Mouse (Mus musculus) thymus, postnatal 25 days (tissue): ENCODE measurements around the gene Wnt6.
A peak's percentile ranks its signal among the peaks of the same experiment; 100 is the strongest.

Experiments
- DNase-seq: peaks from one replicate; pipeline ENCODE4 v3.0.0; 2022

Gene Wnt6

GRCm38 (mm10) chr1:74778934-74779486 lies 7.3 kb downstream of the Wnt6 start:
- DNase-seq: no peak

DNA sequence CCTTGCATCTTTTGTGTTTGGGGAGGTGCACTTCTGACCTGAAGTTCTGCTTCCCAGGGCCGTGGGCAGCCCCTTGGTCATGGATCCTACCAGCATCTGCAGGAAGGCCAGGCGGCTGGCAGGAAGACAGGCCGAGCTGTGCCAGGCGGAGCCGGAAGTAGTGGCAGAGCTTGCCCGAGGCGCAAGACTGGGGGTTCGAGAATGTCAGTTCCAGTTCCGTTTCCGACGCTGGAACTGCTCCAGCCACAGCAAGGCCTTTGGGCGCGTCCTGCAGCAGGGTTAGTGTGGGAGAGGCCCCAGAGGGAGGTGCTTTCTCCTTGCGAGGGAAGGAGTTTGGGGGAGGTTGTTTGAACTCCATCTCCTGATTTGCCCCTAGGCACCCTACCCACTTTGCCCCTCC lies 10.4 kb downstream of the Wnt6 start:
- DNase-seq: no peak

GRCm38 (mm10) chr1:74783554-74783953 lies 11.9 kb downstream of the Wnt6 start:
- DNase-seq: no peak

GRCm38 (mm10) chr1:74784041-74784759 lies 12.5 kb downstream of the Wnt6 start:
- DNase-seq: no peak

DNA sequence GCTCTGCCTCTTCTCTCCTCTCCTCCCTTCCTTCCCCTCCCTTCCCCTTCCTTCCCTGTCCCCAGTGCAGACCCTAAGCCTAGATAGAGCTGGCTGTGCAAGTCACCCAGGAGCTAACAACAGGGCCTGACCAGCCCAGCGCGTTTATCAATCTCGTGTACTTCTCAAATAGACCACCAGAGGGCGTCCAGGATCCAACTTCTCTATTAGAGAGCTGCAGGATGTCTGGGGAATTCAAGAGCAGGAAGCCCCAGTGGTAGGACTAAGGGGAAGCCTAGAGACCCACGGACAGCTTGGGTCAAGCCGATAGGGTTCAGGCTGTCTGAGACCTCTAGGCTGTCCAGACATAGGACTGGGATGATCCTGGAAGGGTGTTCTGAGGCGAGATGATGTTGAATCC lies 16.2 kb downstream of the Wnt6 start:
- DNase-seq: peak; percentile 72

DNA sequence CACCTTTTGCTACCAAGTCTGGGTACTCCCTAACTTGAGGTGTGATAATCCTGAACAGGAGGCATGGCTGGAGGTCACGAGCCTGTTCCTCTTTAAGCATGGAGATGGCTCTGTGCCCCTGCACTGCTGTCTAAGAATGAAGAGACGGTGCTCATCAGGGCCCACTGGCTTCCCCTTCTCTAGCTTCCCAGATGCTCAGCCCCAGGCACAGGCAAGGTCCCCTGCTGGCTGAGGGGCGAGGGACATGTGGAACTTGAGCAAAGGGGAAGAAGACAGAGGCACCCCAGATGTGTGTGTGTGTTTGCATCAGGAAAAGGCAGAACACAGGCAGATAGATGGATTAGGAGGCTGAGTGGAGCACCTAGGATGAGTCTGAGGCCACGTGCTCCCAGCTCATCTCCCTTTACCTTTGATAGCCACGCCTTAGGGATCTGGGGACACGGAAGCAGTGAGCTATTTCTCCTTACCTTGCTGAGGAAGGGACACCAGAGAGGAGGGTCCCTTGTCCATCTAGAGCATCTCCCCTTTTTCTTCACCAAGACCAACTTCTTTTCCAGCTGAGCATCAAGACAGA lies 17.0 kb downstream of the Wnt6 start:
- no peak for DNase-seq

DNA sequence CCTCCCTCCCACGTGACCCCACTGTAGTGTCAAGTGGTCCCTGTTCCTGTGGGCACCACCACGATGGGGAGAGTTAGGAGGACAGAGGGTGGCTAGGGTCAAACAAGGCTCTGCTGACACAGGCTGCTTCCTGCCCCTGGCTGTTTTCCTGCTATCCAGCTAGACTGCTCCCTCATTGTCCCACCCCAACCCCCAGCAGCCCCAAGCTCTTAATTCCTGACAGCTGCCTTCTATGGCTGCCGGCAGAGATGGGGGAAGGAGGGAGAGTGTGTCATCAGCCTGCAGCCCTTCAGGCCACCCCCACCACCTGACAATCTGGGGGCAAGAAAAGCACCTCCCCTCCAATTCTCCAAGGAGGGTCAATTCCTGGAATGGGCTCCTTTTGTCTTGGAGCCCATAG lies 18.4 kb downstream of the Wnt6 start:
- DNase-seq: no peak

DNA sequence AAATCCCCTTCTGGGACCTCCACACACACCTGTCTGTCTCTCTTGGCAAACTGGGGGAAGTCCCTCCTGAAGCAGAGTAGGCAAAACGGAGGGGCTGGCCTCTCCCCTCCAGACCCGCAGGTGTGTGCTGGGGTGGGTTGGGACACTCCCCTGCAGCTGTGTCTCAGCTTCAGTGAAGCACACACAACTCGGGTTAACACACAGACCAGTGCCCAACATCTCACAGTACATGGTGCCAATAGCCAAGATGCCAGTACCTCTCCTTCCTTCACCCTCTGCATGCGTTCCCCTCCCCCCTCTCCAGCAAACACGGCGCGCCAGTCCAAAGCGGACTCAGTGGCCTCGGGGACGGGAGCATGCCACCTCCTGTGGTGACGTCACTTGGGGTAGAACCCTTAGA lies 19.6 kb downstream of the Wnt6 start, which contains the start of gene Wnt10a:
Gene Wnt10a, plus strand, starts transcription at position 268 of the 400 bp plus-strand sequence.
- DNase-seq: no peak

- DNase-seq: no peak
These were observed 21.4 kb downstream of the Wnt6 start for GRCm38 (mm10) chr1:74792831-74793660.

DNA sequence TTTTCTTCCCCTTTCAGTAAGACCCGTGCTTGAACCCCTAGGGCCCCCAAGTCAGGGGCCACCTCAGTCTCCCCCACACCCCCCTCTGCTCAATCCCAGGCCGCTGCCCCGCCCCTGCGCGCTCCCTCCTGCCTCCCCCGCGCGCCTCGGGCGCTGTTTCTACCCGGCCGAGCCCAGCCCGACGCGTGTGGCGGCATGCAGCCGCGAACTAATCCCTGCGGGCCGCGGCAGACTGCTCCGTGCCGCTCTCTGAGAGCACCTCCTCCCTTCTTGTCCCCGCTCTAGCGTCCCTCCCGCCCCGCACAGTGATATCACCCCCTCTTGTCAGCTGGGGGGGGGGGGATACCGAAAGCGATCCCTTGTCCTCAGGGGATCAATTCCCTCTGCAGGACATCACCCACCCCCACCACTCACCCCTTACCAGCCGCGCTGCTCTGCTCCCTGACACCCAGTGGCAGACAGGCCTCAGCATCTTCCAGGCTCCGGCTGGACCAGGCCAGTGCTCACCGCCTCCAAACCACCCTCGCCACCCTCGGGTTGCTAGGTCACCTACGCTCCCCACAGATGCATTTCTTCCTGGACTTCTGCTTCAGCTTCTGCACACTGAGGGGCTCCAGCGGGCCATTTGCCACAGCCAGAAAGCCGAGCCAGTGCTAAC lies 22.9 kb downstream of the Wnt6 start:
- DNase-seq: no peak

- DNase-seq: no peak
These were observed 23.4 kb downstream of the Wnt6 start for GRCm38 (mm10) chr1:74795145-74795529.

GRCm38 (mm10) chr1:74797459-74797858 lies 25.8 kb downstream of the Wnt6 start:
- no peak for DNase-seq

DNA sequence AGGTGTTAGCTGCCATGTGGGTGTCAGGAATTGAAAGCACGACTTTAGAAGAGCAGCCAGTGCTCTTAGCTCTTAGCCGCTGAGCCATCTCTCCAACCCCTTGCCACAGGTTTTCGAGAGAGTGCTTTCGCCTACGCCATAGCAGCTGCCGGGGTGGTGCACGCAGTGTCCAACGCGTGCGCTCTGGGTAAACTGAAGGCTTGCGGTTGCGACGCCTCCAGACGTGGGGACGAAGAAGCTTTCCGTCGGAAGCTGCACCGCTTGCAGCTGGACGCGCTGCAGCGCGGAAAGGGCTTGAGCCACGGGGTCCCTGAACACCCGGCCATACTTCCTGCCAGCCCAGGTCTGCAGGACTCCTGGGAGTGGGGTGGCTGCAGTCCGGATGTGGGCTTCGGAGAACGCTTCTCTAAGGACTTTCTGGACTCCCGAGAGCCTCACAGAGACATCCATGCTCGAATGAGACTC lies 28.8 kb downstream of the Wnt6 start:
- DNase-seq: no peak

DNA sequence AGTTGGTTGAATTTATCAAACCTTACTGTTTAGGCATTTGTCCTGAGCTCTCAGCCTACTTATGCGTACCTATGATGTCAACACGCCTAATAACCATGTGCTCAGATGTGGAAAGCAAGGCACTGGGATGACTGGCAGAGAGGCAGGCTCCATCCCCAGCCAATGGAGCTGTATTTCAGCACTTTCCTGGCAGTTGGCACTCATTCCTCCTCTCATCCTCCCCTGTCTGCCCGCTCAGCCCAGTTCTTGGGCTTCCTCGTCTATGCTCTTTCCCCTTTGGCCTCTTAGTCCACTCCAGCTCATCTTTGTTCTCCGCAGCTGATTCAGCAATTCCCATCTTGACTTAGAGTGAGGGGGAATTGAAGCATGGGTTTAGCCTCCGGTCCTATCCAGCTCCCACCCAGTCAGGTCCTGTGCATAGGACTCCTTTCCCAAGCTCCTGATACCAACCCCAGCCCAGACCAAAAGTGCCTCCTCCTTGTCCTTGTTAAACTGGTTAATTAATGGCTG lies 30.0 kb downstream of the Wnt6 start:
- no peak for DNase-seq

DNA sequence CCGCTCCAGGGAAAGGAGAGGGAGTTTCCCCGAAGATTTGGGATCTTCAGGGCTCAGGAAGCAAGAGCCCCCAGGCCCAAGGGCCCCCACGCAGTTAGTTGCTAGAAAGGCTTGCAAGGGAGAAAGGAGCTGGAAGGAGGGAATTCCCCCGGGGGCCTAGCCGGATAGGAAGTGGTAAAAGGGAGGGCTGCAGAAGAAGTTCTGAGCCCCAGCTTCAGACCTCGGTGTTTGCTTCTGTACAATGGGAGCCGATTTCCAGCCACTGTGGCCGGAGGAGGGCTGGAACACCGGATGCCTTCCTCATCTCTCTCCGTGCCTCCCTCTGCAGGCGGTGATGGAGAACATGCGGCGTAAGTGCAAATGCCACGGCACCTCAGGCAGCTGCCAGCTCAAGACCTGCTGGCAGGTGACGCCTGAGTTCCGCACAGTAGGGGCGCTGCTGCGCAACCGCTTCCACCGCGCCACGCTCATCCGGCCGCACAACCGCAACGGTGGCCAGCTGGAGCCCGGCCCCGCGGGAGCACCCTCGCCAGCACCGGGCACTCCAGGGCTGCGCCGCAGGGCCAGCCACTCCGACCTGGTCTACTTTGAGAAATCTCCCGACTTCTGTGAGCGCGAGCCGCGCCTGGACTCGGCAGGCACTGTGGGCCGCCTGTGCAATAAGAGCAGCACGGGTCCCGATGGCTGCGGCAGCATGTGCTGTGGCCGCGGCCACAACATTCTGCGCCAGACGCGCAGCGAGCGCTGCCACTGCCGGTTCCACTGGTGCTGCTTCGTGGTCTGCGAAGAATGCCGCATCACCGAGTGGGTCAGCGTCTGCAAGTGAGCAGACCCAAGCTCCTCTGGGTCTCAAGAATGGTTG lies 31.3 kb downstream of the Wnt6 start:
- peak; percentile 86 for DNase-seq

GRCm38 (mm10) chr1:74804211-74804870 lies 32.6 kb downstream of the Wnt6 start:
- no peak for DNase-seq

- no peak for DNase-seq
These were observed 33.7 kb downstream of the Wnt6 start for GRCm38 (mm10) chr1:74805340-74805835.

DNA sequence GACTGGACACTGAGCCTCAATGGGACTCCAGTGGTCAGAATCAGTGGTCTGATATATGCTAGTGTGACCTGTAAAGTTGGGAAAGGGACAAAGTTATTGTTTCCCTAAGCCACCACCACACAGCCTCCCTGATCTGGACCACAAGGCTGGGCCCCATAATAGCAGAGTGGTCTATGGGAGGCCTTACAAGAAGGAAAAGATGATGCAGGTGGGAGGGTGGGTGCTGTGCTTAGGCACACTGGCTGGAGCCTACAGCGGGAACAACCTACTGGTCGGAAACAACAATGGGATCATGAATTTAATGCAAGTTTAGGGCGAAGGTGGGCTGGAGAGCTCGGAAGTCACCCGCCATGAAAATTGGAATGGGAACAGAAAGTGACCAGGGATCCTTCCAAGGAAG lies 34.2 kb downstream of the Wnt6 start:
- DNase-seq: no peak

DNA sequence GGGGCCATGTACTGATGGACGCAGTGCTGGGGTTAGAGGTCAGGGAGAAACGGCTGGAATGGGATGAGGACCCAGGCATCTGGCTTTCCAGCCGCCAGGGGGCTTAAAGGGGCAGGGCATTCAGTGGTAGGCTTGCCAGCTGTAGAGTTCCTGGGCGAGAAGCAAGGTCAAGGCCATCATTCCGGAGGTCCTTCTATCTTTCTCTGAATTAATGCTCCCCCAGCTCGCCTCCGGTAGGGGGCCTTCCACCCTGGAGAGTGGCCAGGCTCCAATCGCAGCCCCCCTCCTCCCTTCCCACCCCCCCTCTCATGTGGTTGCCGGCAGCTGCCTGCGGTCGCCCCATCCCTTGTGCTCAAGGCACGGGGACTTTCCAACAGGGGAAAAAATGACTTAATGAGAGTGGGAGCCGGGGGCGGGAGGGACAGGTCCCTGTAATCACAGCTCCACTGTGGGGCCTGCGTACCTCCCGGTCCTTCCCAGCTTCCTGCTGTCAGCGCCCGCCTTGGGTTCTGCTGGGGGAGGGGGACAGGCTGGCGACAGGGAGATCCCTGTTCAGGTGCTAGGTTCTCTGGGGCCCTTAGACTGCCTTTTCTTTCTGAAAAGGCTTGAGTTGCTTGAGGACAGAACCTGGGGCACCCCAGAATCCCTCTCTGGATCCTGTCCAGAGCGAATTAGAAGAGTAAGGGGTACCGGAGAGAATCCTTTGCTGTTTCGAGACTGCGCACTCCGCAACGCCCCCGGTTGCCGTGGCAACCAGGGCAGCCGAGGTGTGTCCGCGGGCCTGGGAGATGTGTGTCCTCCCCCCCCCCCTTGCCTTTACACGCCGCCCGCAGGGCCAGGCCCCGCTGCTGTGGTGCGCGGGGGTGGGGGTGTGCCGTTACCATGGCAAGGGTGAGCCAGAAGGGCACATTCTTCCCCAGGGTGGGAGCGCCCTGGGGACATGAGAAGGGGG lies 34.9 kb downstream of the Wnt6 start:
- peak; percentile 42 for DNase-seq
